Mouse (Mus musculus): ENCODE measurements at regions not wholly inside any gene's neighbourhood (a gene's known extent, or its start where the extent isn't known, plus 50 kb on each side); places are given as distances from the start of the nearest gene placed in this dataset.

DNA sequence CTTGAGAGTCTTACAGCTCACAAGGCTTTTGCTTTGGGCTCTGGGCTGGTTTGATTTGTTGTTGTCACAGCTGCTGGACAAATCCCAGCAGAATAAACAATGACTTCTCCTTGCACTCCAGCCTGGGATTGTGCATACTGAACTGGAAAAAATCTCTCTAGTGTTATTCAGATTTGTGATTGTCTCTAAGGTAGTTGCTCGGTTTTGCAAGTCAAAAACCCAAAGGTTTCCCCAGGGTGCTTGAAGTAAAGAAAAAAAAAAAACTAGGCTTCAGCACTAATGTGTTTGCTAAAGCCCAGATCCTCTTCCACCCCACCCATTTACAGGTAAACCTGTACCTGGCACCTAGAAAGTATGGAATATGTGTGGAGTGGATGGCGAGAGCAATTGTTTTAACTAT is 149.5 kb upstream of the Spef2 start:
- peak; percentile 75 for DNase-seq (ENCODE audit: low read depth, low spot score)

DNA sequence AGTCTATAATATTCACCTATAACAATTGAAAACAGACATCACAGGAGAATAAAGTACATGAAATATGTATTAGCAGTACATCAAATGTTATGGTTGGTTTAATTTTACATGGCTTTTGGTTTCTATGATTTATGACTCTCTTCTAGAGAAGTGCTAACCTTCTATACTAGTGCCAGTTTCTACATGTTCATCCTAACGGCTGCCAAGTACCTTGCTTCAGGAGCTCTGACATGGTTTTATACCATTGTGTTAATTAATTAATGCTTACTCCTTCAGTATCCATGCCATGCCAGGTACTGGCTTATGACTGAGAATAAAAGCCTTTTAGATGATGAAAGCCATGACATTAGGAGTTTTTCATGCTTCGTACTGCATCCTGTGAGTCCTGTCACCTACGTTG is 144.5 kb upstream of the Spef2 start:
- no peak for DNase-seq (ENCODE audit: low read depth, low spot score)

DNA sequence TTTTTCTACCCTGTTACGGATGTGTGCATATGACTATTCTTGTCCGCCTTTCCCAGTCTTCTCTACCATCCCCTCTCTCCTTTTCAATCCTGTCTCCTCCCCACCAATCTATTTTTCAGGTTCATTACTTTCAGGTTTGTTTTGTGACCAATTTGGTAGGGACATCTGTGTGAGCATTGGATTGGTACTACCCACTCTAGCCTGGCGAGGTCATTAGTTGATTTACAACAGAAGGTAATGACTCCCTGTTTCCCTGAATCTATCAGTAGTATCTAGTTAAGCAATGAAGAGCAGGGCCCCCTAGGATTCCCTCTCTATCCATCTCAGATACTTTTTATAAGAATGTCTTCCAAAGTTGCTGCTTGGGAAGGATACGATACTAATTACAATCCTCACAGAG is 143.5 kb upstream of the Spef2 start:
- no peak for DNase-seq (ENCODE audit: low read depth, low spot score)

DNA sequence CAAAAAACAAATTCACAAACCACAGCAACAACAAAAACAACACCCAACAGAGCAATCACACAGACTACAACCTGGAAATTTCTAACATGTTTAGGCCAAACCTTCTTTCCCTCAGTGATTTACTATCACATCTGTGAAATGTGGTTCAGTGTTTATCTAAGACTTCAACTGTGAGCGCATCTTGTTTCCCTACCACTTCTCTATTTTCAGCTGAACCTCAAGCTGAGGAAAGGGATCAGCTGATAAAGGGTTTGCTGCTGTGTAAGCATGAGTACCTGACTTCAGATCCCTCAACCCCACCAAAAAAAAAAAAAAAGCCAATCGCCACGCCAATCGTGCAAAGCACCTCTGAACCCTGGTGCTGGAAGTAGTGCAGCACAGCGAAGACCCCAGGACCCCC is 142.8 kb upstream of the Spef2 start:
- no peak for DNase-seq (ENCODE audit: low read depth, low spot score)

DNA sequence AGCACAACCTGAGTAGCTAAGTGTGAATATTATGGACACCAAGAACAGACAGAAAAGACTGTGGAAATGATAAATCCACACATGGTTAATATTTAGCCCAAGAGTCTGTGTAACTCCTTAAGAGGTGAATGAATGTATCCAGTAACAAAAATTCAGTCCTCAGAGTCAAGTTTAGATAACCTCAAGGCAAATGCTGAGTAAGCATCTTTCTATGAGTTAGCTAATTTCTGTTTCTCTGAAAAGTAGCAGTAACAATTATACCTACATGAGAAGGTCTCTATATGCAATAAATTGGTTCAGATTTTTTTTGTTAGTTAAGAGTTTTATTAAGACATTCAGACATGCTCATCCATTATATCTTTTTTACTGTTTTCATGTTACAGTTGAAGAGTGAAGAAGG is 127.1 kb upstream of the Spef2 start:
- DNase-seq (ENCODE audit: low read depth, low spot score) = no peak

DNA sequence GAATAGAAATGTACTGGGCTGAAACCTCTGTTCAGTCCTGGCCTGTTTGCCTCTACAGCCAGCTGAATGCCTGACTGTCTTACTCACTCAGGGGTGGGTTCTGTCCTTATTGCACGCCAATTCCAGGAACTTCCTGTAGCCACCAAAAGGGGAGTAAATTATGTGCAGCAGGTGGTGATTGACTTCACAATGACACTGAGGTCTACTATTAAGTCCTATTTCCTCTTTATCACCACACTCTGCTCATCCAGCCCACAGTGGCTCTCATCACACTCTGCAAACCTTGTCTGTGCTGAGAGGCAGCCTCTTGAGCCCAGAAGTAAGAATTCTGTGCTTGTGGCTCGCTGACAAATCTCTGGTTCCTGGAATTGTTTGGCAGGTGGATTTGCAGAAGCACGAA is 121.5 kb upstream of the Spef2 start:
- no peak for DNase-seq (ENCODE audit: low read depth, low spot score)

DNA sequence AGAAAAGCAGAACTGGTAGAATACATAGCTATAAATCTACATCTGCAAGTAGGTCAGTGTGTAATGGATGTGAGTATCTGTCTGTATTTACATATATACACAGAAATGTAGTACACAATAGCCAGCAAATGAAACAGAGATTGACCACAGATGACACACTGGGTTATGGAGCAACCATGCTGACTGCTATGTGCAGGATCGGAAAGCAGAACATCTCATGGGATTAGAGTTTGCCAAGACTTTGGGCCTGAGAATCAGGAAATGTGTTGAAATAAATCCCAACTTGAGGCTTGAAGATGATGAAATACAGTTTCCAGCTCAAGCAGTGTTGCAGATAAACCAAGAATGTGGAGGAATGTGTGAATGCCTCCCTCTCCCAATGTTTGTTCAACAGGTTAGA is 116.1 kb upstream of the Spef2 start:
- no peak for DNase-seq (ENCODE audit: low read depth, low spot score)

DNA sequence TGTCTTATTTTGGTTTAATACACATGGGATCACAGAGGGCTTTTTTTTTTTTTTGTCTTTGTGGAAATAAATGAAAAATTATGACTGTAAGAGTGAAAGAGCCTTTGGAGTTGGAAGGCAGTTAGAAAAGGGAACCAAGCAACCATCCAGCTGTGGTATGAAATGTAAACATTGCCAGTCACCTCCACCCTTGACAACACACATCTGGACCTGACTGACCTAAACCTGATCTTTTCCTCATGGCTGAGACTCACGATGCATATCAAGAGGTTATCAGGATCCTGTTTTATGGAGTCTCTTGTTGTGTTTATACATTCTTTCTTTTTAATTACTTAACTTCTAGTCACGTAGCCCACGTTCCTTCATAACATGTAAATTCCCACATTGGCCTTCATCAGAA is 113.2 kb upstream of the Spef2 start:
- no peak for DNase-seq (ENCODE audit: low read depth, low spot score)

DNA sequence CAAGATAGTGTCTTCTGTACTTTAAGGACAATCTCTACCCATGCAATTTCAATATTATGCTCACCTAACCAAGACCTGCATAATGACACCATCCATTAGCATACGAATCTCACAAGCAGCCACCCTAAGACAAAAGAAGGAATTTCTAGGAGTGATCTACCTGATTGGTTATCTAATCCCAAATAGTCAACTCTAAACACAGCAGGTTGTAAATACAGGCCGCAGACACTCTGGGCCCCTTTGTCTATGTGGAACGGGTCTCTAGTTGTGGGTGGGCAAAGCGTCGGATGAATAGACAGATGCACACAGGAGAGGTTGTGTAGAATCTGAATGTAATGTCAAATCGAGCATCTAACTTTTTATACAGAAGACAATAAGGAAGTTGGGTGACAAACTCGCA is 91.0 kb upstream of the Spef2 start:
- DNase-seq (ENCODE audit: low read depth, low spot score) = peak; percentile 52

DNA sequence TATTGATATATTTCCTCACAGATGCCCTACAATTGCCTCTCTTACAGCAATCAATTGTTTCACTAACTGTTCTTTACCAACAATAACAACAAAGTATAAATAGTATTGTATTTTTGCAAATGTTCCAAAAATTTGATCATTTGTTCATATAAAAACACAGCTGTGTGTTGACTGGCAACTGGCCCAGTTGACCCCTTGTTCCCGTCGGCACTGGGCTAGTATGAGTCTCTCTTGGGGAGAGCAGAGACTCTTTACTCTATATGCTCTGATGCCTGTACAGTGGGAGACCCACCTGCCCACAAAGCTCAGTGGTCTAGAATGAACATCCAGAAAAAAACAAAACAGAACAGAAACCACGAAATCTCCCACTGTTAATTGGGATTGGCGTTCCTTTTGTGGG is 86.4 kb upstream of the Spef2 start:
- DNase-seq (ENCODE audit: low read depth, low spot score) = no peak

DNA sequence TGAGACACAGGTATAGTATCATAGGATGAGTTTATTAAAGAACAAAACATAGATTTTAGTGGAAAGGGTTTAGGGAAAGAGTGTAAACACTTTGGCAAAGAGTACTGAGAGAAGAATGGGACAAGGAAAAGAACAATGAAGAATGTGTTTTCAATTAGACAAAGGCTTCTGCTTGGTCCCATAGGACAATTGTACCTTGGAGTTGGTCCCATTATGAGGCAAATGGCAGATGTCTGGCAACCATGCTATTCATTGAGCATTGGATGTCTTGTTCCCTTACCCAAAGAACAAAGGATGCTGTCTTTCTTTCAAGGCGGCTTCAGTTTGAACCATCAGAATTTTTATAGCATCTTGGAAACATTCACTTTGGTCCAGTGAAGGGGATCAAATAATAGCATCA is 55.8 kb upstream of the Spef2 start:
- DNase-seq (ENCODE audit: low read depth, low spot score) = peak; percentile 9
